Mouse (Mus musculus) hematopoietic stem cell, adult 5-6 weeks (primary cell): ENCODE measurements around the gene Kmt2e. TPM values are rescaled to one million over a fixed set of nuclear protein-coding genes. Genes with fewer than 3 reads are reported as not detected.
"Not testable (repeated sequence)": the region's sequence is repeated elsewhere in the genome, so short reads cannot be mapped to it uniquely, and the experiment has no call there.

Experiments used
- ATAC-seq, 2 experiments: fragments of 125-278 bp in 1 of 2; replicated peaks in 1 of 2; 2 replicates each; pipeline ENCODE4 v1.8.0; 2016 to 2017; ENCODE audit warnings: inconsistent platforms in 2 of 2, mild to moderate bottlenecking in 2 of 2, moderate number of reproducible peaks in 2 of 2, low read depth in 1 of 2, moderate TSS enrichment in 1 of 2; ENCODE audit not compliant: low FRiP score in 2 of 2, poor library complexity in 2 of 2, severe bottlenecking in 2 of 2, insufficient read depth in 1 of 2, low TSS enrichment in 1 of 2
- total RNA-seq: library from RNA; stranded (forward); fragments of 172-1452, 232-1000 nt; gene quantifications from 2 replicates; pipeline ENCODE4 v1.2.3, GENCODE M21; 2017

Kmt2e gene
- total RNA-seq, 1 experiment from 2014 or later = 66.6 TPM

- no peak for ATAC-seq
These were observed 77.2 kb downstream of the Kmt2e start for GRCm38 (mm10) chr5:23511456-23511855.

DNA sequence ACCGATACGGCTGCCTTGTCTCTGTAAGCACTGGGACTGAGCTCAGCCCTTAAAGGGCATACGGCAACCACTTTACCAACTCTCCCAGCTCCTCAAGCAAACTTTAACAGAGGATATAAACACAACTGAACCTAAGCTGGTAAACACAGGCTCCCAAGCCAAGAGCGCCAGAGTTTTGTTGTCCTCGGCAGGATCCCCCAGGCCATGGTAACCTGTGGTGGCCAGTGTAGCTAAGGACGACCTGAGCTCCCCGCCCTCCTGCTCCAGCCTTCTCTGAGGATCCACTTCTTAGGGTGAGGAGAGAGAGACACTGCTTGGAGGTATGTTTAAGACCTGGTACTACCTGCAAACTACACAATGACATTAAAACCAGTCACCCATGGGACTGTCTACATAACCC, 78.3 kb downstream of the Kmt2e start:
- no peak for ATAC-seq

DNA sequence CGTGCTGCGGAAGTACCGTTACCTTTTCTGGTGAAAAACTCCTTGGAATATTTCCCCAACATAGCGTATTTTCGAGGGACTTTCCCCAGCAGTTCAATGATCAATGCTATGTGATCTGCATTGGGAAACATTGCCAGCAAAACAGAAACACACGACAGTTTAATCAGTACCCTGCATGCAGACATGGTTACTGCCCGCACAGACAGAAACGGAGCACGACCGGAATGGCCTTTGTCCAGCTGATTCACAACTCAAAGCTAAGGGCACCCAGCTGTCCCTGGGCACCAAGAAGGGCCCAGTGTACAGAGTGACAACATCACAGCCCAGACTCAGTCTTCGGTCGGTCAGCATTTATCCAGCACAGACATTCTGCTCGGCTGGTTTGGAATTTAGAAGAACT, 79.2 kb downstream of the Kmt2e start:
- no peak for ATAC-seq

GRCm38 (mm10) chr5:23515038-23515437, 80.8 kb downstream of the Kmt2e start:
- ATAC-seq = no peak

GRCm38 (mm10) chr5:23516962-23517361, 82.7 kb downstream of the Kmt2e start:
- no peak for ATAC-seq

GRCm38 (mm10) chr5:23517839-23518238, 83.6 kb downstream of the Kmt2e start:
- ATAC-seq = no peak

- peak; percentile 72 to 74 for ATAC-seq
These were observed 84.4 kb downstream of the Kmt2e start for GRCm38 (mm10) chr5:23518673-23519072.

DNA sequence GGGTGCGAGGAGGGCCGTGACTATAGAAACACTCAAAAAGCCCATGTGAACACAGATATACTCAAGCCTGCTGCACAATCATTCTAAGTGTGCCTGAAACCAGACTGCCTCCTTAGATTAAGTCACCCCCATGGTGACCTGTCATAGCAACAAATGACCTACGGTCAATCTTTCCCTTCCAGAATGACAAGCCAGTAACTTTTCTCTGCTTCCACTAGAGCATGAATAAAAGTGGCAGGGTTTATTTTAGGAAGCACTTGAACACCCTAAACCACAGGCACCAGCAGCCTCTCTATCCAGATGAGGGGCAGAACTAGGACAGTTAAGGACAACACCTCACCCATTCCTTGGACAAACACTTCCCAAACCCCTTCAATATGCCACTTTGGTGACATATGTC, 85.4 kb downstream of the Kmt2e start:
- ATAC-seq = no peak

DNA sequence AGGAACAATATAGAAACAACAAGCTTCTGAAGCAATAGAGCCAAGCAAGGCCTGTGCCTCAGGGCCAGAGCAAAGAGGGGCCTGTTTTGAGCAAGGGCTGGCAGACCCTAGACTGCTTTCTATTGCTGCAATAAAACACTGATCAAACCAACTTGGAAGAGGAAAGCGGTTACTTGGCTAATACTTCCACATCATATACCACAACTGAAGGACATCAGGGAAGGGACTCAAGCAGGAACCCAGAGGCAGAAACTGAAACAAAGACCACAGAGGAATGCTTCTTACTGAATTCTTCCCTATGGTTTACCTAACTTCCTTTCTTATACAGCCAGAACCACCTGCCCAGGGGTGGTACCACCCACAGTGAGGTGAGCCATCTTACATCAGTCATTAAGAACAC, 87.4 kb downstream of the Kmt2e start:
- peak in 1 of 2 experiments; percentile 15; a peak in 1 of 4 replicates for ATAC-seq

DNA sequence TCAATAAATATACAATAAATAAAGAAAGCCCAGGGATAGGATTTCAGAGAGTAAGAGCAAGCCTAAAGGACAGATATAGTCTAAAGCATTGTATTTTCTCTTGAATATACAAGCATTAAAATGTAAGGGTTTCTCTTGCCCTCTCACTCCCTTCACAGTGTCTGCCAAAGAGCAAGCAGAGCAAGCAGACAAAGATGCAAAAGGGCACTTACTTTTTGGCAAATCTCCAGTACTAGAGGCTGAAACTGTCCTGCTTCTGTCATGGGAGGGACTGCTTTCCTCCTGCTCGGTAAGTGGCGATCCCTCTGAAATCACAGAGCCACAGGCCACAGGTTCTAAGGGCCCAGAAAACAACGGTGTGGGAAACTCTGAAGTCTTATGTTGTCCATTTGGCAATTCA, 89.7 kb downstream of the Kmt2e start:
- no peak for ATAC-seq

GRCm38 (mm10) chr5:23524621-23525020, 90.4 kb downstream of the Kmt2e start:
- no peak for ATAC-seq

GRCm38 (mm10) chr5:23531100-23531499, 96.9 kb downstream of the Kmt2e start:
- no peak for ATAC-seq

DNA sequence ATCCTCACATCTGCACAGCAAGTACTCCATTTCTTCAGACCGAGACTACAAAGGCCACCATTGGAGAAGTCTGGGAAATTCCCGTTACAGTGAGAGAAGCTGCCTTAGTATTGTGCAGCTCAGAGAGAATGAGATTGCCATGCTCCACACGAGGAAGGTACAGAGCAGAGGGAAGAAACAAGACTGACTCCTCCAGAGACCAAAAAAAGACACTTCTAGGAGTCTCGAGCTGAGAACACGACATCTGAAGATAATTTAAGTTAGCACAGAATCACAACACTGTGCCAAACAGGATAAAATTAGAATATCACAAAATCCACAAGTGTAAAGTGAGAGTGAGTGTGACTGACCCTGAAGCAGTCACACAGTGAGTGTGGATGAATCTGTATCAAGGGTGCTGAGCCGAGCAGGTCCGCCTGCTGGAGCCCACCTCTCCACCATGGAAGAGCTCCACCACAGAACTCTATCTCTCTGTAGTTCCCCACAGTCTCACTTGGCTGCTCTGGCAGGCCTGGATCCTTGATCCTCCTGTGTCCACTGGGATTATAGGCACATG, 97.4 kb downstream of the Kmt2e start:
- no peak for ATAC-seq

DNA sequence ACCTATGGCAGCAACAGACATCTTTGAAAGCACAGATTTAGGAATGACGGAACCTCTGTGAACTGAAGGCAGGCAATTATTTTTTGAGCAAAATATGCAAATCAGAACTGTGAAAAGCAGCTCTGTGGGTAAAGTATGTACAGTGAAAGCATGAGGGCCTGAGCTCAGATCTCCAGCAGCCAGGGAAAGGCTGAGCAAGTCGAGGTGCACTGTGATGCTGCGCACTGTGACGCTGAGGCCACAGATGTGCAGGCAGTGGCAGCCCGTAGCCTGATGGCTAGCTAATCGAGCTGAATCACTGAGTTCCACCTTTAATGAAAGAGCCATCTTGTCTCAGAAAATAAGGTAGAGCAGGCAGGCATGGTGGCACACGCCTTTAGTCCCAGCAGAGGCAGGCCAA, 101.5 kb downstream of the Kmt2e start:
- ATAC-seq = no peak

DNA sequence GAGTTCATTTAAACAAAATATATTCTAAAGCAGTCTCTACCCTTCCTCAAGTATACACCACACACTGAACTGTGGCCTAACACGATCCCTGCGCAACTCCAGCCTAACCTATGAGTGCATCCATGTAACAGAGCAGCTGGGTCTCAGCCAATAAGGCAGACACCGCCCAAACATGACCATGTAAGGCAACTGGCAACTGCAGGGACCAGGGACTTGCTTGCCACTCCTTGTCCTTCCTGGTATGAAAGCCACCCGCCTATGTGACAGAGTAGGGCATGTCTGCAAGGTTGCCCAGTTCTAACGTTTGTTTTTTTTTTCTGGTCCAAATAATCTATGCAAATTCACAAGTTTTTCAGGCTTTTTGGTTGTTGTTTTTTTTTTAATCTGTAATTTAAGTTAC, 117.4 kb downstream of the Kmt2e start:
- peak in 1 of 2 experiments; percentile 12; a peak in 1 of 4 replicates for ATAC-seq

GRCm38 (mm10) chr5:23553338-23553737, 119.1 kb downstream of the Kmt2e start:
- not testable (repeated sequence) for ATAC-seq
